Mouse (Mus musculus) heart, embryonic 10.5 days (tissue): ENCODE data around the gene Hoxd13. TPM values are rescaled to one million over a fixed set of nuclear protein-coding genes. Genes with fewer than 3 reads are reported as not detected.

Experiments used
- DNase-seq: peaks from one replicate; pipeline ENCODE4 v3.0.0-alpha.2; 2017; ENCODE audit warnings: low spot score
- H3K27ac ChIP-seq: fragments of 300-500 bp; sonication (generic); 2 replicates; pipeline ENCODE4 v1.5.1; 2016; ENCODE audit warnings: mild to moderate bottlenecking
- H3K27me3 ChIP-seq: fragments of 300-500 bp; sonication (generic); 2 replicates; pipeline ENCODE4 v1.6.1; 2016; ENCODE audit warnings: mild to moderate bottlenecking; ENCODE audit not compliant: poor library complexity, insufficient read depth, severe bottlenecking
- H3K36me3 ChIP-seq: fragments of 300-500 bp; sonication (generic); 2 replicates; pipeline ENCODE4 v1.6.1; 2016; ENCODE audit warnings: mild to moderate bottlenecking, moderate library complexity
- H3K4me1 ChIP-seq: fragments of 300-500 bp; sonication (generic); 2 replicates; pipeline ENCODE4 v1.6.1; 2016; ENCODE audit warnings: mild to moderate bottlenecking
- H3K4me3 ChIP-seq: fragments of 300-500 bp; sonication (generic); 2 replicates; pipeline ENCODE4 v1.5.1; 2016; ENCODE audit warnings: mild to moderate bottlenecking, moderate library complexity
- H3K9me3 ChIP-seq: fragments of 300-500 bp; sonication (generic); 2 replicates; pipeline ENCODE4 v1.6.1; 2016; ENCODE audit warnings: mild to moderate bottlenecking, moderate library complexity
- WGBS: fragments of 180-500 bp; shearing (Covaris S2); methylation state at CpG from one replicate; pipeline ENCODE4 v1.1.7; 2016; 5-methylcytosine and 5-hydroxymethylcytosine counted together
- polyA plus RNA-seq: library from polyadenylated mRNA; unstranded; fragments of >200 nt; fragmentation: Nextera tagmentation; extraction: Ambion mirVana; gene quantifications from 2 replicates; pipeline ENCODE4 v1.2.1, GENCODE M21; 2016

Gene Hoxd13
- polyA plus RNA-seq, 1 experiment from 2014 or later, result 0.40 TPM

DNA sequence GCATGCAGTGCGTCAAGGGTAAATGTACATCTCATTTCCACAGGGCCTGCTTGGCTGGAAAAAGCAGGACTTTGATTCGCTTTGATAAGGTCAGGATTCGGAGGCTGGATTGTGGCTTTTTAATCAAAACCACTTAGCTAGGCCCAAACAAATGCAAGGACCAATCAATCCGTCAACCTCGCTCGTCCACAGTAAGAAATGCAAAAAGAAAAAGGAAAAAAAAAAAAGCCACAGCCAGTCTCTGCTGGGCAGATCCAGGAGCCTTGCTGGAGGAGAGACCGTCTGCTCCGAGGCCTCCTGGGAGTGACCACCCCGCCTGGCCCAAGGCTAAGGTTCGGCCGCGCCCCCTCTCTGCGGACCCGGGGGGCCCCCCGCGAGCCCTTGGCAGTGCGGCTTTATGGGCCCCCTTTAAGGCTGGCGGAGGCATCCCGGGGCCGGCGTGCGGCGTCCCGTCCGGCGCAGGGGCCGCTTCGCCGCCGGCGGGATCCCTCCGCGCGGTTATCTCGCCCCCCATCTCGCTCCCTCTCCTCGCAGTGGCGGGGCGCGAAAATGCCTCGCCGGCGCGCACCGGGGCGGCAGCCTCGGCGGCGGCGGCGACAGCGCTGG, 36.4 kb downstream of the Hoxd13 start, which contains the start of gene Hoxd8:
Gene Hoxd8, plus strand, starts transcription at position 223 of the 606 bp plus-strand sequence.
- Histone ChIP-seq H3K36me3 (no peaks in the 10 kb centered on the region), H3K9me3 (no peaks in the 10 kb centered on the region), H3K27me3 (peaks cover 99% of the 10 kb centered on the region), H3K4me1 (peaks cover 12% of the 10 kb centered on the region), H3K27ac (peak within 1 kb of the TSS; percentile 52), H3K4me3 (peak within 1 kb of the TSS; percentile 59)
- whole genome bisulfite sequencing, result under 1% methylated on average over 34 of the region's 52 CpGs
- DNase-seq, result no peak

DNA sequence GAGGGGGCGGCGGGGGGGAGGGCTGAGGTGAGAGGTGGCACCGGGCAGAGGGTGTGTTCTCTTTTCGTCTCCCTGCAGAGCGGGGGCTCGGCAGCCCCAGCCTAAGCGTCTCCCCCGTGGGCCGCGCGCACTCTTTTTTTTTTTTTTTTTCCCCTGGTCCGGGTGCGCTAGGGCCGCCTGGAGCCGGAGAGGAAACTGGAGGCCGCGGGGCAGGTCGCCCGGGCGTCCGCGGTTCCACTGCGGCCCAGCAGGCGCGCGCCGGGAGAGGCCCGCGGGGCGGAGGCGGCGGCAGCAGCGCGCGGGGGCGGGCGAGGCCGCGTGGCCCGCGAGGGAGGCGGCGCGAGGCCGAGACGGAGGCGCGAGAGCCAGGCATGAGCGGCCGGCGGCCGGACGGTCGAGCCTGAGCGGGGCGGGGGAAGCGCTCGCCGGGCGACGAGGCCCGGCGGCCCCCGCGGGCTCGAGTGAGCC, 36.9 kb downstream of the Hoxd13 start:
- Histone ChIP-seq H3K4me3 (peak overlapping the region; percentile 59), H3K36me3 (no peaks in the 10 kb centered on the region), H3K9me3 (no peaks in the 10 kb centered on the region), H3K4me1 (peaks cover 12% of the 10 kb centered on the region), H3K27me3 (peaks cover 99% of the 10 kb centered on the region), H3K27ac (peak overlapping the region; percentile 52)
- no peak for DNase-seq
- WGBS, result 0% methylated on average over 45 of the region's 66 CpGs

DNA sequence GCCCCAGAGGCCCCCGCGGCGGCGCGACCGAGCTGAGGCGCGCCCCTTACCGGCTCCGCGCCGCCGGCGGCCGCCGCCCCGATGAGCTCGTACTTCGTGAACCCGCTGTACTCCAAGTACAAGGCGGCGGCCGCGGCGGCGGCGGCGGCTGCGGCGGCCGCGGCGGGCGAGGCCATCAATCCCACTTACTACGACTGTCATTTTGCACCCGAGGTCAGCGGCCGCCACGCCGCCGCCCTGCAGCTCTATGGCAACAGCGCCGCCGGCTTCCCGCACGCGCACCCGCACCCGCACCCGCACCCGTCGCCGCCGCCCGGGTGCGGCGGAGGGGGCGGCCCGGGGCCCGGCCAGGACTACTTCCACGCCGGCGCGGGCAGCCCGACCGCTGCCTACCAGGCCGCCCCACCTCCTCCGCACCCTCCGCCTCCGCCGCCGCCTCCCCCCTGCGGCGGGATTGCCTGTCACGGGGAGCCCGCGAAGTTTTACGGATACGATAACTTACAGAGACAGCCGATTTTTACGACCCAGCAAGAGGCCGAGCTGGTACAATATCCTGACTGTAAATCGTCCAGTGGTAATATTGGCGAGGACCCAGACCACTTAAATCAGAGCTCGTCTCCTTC, 37.5 kb downstream of the Hoxd13 start:
- no peaks in the 10 kb centered on the region for H3K36me3 ChIP-seq
- peak overlapping the region; percentile 52; the same call in 1 of the 2 replicates for H3K27ac ChIP-seq
- peaks cover 12% of the 10 kb centered on the region for H3K4me1 ChIP-seq
- no peaks in the 10 kb centered on the region for H3K9me3 ChIP-seq
- DNase-seq, result no peak
- H3K4me3 ChIP-seq, result peak overlapping the region; percentile 59
- 1% methylated on average over 79 of the region's 85 CpGs for WGBS
- peaks cover 99% of the 10 kb centered on the region for H3K27me3 ChIP-seq

DNA sequence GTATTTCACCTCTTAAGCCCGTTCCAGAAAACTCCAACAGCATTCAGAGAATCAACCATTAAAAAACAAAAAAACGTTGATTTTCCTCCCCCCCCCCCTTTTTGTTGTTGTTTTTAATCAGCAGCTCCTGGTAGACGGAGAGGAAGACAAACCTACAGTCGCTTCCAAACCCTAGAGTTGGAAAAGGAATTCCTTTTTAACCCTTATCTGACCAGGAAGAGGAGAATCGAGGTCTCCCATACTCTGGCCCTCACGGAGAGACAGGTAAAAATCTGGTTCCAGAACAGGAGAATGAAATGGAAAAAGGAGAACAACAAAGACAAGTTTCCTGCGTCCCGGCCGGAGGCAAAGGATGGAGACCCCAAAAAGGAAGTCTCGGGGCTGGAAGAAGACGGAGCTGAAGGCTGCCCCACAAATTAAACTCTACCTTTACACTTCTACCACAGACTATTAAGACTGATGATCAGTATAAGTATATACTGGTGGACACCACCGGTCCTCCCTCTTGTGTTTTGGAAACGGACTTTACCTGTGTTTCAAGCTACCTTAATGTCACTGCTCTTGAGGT, 38.4 kb downstream of the Hoxd13 start:
- Histone ChIP-seq H3K27ac (no peak overlapping the region), H3K36me3 (no peaks in the 10 kb centered on the region), H3K4me1 (peaks cover 12% of the 10 kb centered on the region), H3K27me3 (peaks cover 99% of the 10 kb centered on the region), H3K4me3 (no peak overlapping the region), H3K9me3 (no peaks in the 10 kb centered on the region)
- WGBS, result 1% methylated on average over 13 of the region's 13 CpGs
- no peak for DNase-seq

DNA sequence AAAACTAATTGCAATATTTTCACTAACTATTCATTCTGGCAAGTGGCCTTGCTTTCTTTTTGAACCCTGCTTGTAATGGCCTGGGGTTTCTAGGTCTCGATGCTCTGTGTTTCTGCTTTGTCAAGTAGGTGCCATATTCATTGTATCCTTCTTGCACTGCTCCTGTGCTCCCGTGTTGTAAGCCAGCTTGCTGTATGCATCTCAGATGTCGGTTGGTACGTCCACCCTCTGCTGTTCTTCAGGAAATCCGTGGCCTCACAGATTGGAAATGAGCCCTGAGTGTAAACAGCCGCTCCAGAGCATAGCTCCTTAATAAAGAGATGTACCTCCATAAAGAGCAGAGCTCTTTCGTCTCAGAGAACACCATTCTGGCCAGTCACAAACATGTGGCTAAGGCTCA, 39.5 kb downstream of the Hoxd13 start:
- Histone ChIP-seq H3K9me3 (no peaks in the 10 kb centered on the region), H3K27ac (no peak overlapping the region), H3K4me3 (no peak overlapping the region), H3K4me1 (peaks cover 19% of the 10 kb centered on the region), H3K36me3 (no peaks in the 10 kb centered on the region), H3K27me3 (peaks cover 99% of the 10 kb centered on the region)
- WGBS, result 7% methylated on average over 7 of the region's 7 CpGs
- no peak for DNase-seq

DNA sequence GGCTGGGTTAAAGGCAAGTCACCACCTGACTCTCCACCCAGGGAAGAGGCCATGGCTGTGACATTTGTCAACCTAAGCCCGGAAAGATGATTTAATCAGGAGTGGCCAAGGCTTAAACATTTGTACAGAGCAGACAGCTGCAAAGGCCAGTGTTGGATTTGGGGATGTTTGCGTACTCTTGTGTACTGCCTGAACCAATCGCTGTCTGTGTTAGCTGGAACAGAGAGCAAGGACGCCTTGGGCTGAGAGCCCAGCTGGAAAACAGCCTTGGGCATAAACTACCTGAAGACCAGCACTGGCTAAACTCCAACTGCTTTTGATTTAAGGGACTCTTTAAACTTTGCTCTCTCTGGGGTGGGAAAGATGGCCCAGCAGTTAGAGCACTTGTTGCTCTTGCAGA, 40.6 kb downstream of the Hoxd13 start:
- Histone ChIP-seq H3K9me3 (no peaks in the 10 kb centered on the region), H3K27me3 (peaks cover 99% of the 10 kb centered on the region), H3K27ac (no peak overlapping the region), H3K4me1 (peaks cover 19% of the 10 kb centered on the region), H3K36me3 (no peaks in the 10 kb centered on the region), H3K4me3 (no peak overlapping the region)
- WGBS, result 8% methylated on average over 4 of the region's 4 CpGs
- DNase-seq, result no peak

DNA sequence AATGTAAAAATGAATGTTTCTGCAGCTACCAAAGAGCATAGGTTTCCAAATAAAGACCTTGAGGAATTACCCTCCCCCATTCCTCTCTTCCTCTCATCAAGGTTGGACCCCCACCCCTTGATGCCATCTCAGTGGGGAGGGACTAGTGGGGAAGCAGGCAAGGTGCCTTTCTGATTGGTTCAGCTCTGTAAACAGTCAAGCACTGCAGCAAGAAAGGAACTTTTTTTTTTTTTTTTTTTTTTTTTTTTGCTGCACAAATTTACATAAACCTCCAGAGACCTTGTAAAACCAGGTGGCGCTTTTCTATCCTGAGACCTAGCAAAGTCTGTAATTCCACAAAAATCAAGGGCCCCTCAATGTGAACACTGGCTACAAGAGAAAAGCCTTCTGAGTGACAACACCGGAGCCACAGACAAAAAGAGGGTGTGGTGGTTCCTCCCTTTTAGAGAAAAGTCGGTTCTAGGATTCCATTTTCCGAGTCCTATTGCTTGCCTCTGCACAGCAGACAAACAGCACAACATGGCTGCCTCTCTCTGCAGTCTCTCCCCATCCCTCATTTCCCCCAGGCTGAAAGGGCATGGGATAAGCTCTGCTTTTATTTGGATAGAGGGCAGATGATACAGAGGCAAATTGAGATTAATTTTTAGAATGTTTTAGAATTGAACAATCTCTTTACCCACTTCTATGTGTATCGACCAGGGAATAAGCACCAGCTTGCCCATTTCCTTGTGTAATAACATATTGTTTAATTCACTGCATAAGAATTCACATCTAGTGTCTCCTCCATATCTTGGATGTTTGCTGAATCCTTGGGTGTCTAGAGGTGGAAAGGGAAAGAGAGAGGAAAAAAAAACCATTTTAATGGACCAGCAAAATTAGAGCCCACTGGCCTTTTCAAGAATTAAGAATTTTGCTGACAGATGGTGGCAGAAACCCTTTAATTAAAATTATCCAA, 41.6 kb downstream of the Hoxd13 start:
- H3K36me3 ChIP-seq, result no peaks in the 10 kb centered on the region
- no peaks in the 10 kb centered on the region for H3K9me3 ChIP-seq
- no peak overlapping the region for H3K4me3 ChIP-seq
- WGBS, result 7% methylated on average over 5 of the region's 5 CpGs
- no peak overlapping the region for H3K27ac ChIP-seq
- H3K27me3 ChIP-seq, result peaks cover 99% of the 10 kb centered on the region
- no peak for DNase-seq
- peaks cover 16% of the 10 kb centered on the region for H3K4me1 ChIP-seq

DNA sequence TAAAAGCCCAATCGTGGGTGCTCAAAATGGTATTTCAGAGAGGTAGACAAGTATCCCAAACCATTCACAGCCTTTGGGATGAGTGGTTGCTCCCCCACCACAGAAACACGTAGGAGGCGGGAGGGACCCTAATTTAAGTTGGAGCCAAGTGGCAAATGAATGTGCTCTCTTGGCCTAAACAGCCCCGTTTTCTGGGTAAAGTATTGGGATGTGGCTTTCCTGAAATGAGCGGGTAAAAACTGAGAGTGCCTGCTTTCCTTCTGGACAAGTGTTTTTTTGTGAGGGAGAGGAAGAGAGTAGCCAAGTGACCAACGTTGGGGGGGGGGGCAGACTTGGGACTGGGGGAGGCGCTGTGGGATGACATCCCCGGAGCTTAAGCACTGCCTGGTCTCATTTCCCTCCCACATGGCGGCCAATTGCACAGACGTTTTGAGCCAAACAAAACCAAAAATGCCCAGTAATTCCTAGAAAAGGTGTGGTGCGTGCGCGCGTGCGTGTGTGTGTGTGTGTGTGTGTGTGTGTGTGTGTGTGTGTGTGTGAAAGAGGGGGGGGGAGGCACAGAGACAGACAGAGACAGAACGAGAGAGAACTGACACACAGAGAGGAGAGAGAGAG, 42.9 kb downstream of the Hoxd13 start:
- Histone ChIP-seq H3K36me3 (no peaks in the 10 kb centered on the region), H3K27ac (no peak overlapping the region), H3K9me3 (no peaks in the 10 kb centered on the region), H3K4me1 (peaks cover 13% of the 10 kb centered on the region), H3K27me3 (peaks cover 99% of the 10 kb centered on the region), H3K4me3 (peak overlapping the region; percentile 24; the same call in 1 of the 2 replicates)
- WGBS, result under 1% methylated on average over 16 of the region's 16 CpGs
- no peak for DNase-seq

DNA sequence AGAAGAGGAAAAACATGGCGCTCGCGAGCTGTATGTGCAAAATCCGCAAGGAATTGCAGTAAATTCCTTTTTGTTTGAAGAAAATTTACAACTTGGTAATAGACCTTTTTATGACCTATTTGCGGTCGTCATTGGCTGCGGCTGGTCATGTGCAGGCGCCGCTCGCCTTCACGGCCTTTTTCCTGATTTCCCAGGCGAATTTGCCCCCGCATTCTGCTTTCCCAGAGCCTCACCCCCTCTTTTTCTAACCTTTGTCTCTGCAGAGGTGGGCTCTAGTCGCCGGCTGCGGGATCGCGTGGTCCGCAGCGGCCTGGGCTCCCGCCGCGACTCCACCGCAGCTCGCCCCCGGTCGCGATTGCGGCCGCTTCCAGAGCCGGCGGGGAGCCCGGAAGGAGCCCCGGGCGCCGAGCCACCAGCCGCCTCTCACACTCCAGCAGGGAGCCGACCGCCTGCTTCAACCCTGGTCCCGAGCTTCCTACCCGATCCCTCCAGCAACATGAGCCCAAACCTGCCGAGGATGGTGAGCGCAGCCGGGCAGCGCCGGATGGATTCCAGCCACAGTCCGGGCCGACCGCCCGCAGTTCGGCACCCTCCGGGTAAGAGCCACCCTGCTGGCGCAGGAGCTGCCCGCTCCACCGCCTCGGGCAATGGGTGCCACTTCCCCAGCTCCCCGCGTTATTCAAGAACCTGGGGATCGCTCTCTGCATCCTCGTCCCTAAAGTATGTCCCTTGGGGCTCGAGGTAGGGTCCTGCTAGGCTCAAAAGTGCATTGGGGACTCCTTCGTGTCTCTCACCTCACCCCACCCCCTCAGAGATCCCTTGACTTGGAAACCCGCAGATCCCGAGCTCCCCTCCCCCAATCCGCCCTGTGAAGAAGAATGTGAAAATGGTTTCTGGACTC, 43.9 kb downstream of the Hoxd13 start, which contains the start of the genes Hoxd3 and Hoxd4:
Gene Hoxd3, plus strand, starts transcription at position 207 of the 901 bp plus-strand sequence.
Gene Hoxd4, plus strand, starts transcription at position 209 of the 901 bp plus-strand sequence.
- under 1% methylated on average over 65 of the region's 65 CpGs for WGBS
- H3K27me3 ChIP-seq, result peaks cover 100% of the 10 kb centered on the region

DNA sequence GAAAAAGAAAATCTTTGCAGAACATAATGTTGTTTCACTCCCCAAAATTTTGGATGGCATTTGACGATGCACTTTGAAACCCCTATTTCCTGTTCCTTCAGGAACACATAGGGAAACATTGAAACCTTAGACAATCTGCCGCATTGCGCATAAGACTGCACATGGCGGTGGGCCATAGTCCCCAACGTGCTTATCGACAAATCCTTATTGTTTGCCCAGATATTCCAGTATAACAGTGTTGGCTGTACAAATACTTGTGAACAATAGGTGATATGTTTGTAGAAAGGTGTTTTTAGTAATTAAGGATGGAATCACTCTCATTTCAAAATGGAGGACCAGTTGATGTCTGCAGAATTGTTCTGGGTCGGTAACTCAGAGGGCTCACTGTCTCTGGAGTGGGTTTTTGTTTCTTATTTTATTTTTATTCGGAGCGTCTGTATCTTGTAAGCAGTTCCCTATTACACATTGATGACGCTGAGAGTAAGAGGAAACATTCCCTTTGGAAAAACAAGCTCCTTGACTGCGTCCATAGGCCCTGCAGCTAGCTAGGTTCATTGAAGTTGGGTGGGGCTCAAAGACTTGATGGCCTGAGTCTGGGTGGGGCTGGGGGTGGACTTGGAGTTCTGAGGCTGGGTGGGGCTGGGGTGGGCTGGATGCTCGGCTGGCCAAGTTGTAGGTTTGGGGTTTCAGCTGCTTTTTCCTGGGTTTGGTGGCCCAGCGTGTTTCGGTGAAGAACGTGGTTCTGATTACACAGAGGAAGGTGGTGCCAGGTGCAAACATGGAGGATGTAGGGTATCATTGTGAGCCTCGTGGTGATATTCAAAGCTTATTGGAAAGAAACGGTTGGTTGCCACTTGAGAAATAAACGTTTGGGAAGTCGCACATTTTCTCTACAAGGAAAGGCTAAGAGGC, 45.4 kb downstream of the Hoxd13 start:
- WGBS, result 7% methylated on average over 19 of the region's 19 CpGs
- Histone ChIP-seq H3K27ac (no peak overlapping the region), H3K36me3 (no peaks in the 10 kb centered on the region), H3K27me3 (peaks cover 100% of the 10 kb centered on the region), H3K9me3 (no peaks in the 10 kb centered on the region), H3K4me1 (peaks cover 13% of the 10 kb centered on the region), H3K4me3 (no peak overlapping the region)
- DNase-seq, result no peak

More for the DNA sequence above, 43.9 kb downstream of the Hoxd13 start, which contains the start of the genes Hoxd3 and Hoxd4:
- H3K4me1 ChIP-seq, result peaks cover 13% of the 10 kb centered on the region
- H3K36me3 ChIP-seq, result no peaks in the 10 kb centered on the region
- H3K4me3 ChIP-seq, result peak within 1 kb of the TSS; percentile 59
- no peak for DNase-seq
- peak within 1 kb of the TSS; percentile 59; the same call in 1 of the 2 replicates for H3K27ac ChIP-seq
- no peaks in the 10 kb centered on the region for H3K9me3 ChIP-seq
